Mouse (Mus musculus): ENCODE data around the gene Sptlc2. TPM values are rescaled to one million over a fixed set of nuclear protein-coding genes. Genes with fewer than 3 reads are reported as not detected.
A peak's percentile ranks its signal among the peaks of the same experiment; 100 is the strongest.

The Sptlc2 gene
- polyA plus RNA-seq, 1 experiment from 2014 or later = 56.9 TPM

GRCm38 (mm10) chr12:87418921-87419320 lies 30.8 kb upstream of the Sptlc2 start:
- 77% methylated on average over 5 of the region's 5 CpGs for WGBS

GRCm38 (mm10) chr12:87416690-87417089 lies 28.5 kb upstream of the Sptlc2 start:
- no peaks in the 10 kb centered on the region for H3K36me3 ChIP-seq (ENCODE audit: control insufficient read depth, insufficient read depth, low read length)
- DNase-seq (ENCODE audit: low spot score) (peak; percentile 53), ATAC-seq (replicated peaks; ENCODE audit: low FRiP score) (0 out of 2 replicates have a peak, but pooled peaks have one; percentile 60)
- no peak overlapping the region for H3K9ac ChIP-seq (ENCODE audit: low read depth, low read length)
- H3K9me3 ChIP-seq (ENCODE audit: control insufficient read depth, low read length) = no peaks in the 10 kb centered on the region
- H3K4me3 ChIP-seq (ENCODE audit: low read depth, low read length) = no peak overlapping the region
- H3K4me1 ChIP-seq (replicated peaks; ENCODE audit: control insufficient read depth, insufficient read depth, low read length) = peaks cover 8% of the 10 kb centered on the region
- H3K27me3 ChIP-seq (replicated peaks; ENCODE audit: control insufficient read depth, insufficient read depth, low read length) = no peaks in the 10 kb centered on the region
- H3K4me2 ChIP-seq = no peak overlapping the region
- H3K27ac ChIP-seq (ENCODE audit: low read depth, low read length) = no peak overlapping the region
- WGBS = 24% methylated on average over 7 of the region's 7 CpGs

More at GRCm38 (mm10) chr12:87418921-87419320, 30.8 kb upstream of the Sptlc2 start:
- Histone ChIP-seq H3K9me3 (ENCODE audit: control insufficient read depth, low read length) (no peaks in the 10 kb centered on the region), H3K4me2 (no peak overlapping the region), H3K4me1 (replicated peaks; ENCODE audit: control insufficient read depth, insufficient read depth, low read length) (peaks cover 8% of the 10 kb centered on the region), H3K27ac (ENCODE audit: low read depth, low read length) (no peak overlapping the region), H3K36me3 (ENCODE audit: control insufficient read depth, insufficient read depth, low read length) (peaks cover 3% of the 10 kb centered on the region; the same call in 1 of the 2 replicates), H3K9ac (ENCODE audit: low read depth, low read length) (no peak overlapping the region), H3K4me3 (ENCODE audit: low read depth, low read length) (no peak overlapping the region), H3K27me3 (replicated peaks; ENCODE audit: control insufficient read depth, insufficient read depth, low read length) (no peaks in the 10 kb centered on the region)
- DNase-seq (ENCODE audit: low spot score) (no peak), ATAC-seq (replicated peaks; ENCODE audit: low FRiP score) (no peak)

DNA sequence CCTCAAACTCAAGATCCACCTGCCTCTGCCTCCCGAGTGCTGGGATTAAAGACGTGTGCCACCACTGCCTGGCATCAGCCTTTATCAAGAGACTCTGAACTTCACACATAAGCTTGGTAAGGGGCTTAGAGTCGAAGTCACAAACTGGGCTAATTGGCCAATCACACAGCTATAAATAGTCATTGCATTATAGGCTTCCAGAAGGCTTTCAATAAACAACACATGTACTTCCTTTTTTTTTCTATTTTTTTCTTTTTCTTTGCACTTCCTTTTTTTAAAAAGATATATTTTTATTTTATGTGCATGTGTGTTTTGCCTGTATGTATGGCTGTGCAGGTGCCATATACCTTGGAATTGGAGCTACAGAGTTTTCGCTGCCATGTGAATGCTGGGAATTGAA lies 27.2 kb upstream of the Sptlc2 start:
- 66% methylated on average over 4 of the region's 4 CpGs for WGBS
- Histone ChIP-seq H3K27me3 (replicated peaks; ENCODE audit: control insufficient read depth, insufficient read depth, low read length) (no peaks in the 10 kb centered on the region), H3K4me3 (ENCODE audit: low read depth, low read length) (no peak overlapping the region), H3K4me1 (replicated peaks; ENCODE audit: control insufficient read depth, insufficient read depth, low read length) (peaks cover 13% of the 10 kb centered on the region), H3K4me2 (no peak overlapping the region), H3K9me3 (ENCODE audit: control insufficient read depth, low read length) (no peaks in the 10 kb centered on the region), H3K9ac (ENCODE audit: low read depth, low read length) (no peak overlapping the region), H3K36me3 (ENCODE audit: control insufficient read depth, insufficient read depth, low read length) (no peaks in the 10 kb centered on the region), H3K27ac (ENCODE audit: low read depth, low read length) (no peak overlapping the region)
- no peak for DNase-seq (ENCODE audit: low spot score)
- no peak for ATAC-seq (replicated peaks; ENCODE audit: low FRiP score)

DNA sequence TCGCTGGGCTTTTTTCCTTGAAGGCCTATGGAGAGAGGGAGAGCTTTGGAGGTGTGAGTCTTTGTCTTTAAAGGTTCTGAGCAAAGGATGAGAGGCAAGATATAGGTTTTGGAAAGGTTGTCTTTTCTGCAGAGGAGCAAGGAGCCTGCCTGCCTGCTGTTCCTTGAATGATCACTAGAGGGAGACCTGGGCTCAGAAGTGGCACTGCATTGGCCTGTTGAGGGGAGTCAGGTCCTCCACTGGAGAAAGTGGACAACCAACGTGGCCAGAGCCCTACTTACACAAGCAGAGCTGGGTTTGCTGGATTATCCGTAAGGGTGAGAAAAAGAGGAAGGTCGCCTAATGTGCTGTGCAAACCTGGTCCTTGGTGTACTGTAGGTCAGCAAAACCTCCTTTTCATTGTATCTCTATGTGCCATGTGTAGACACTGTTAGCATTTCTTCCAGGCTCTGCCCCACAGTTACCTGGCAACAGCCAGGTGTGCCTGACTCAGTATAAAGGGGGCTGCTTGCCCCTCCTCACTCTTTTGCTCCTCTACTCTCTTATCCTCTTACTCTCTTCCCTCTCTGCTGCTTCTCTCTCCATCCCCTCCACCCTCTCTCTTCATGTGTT lies 25.1 kb upstream of the Sptlc2 start:
- Histone ChIP-seq H3K9me3 (ENCODE audit: control insufficient read depth, low read length) (no peaks in the 10 kb centered on the region), H3K36me3 (ENCODE audit: control insufficient read depth, insufficient read depth, low read length) (no peaks in the 10 kb centered on the region), H3K27ac (ENCODE audit: low read depth, low read length) (no peak overlapping the region), H3K9ac (ENCODE audit: low read depth, low read length) (no peak overlapping the region), H3K4me3 (ENCODE audit: low read depth, low read length) (no peak overlapping the region), H3K27me3 (replicated peaks; ENCODE audit: control insufficient read depth, insufficient read depth, low read length) (no peaks in the 10 kb centered on the region), H3K4me2 (no peak overlapping the region), H3K4me1 (replicated peaks; ENCODE audit: control insufficient read depth, insufficient read depth, low read length) (peaks cover 13% of the 10 kb centered on the region)
- 16% methylated on average over 4 of the region's 4 CpGs for WGBS
- ATAC-seq (replicated peaks; ENCODE audit: low FRiP score) = no peak
- DNase-seq (ENCODE audit: low spot score) = peak; percentile 55

GRCm38 (mm10) chr12:87410999-87411398 lies 22.8 kb upstream of the Sptlc2 start:
- H3K4me2 ChIP-seq = peak overlapping the region; percentile 10; the same call in 1 of the 2 replicates
- no peak for ATAC-seq (replicated peaks; ENCODE audit: low FRiP score)
- no peaks in the 10 kb centered on the region for H3K27me3 ChIP-seq (replicated peaks; ENCODE audit: control insufficient read depth, insufficient read depth, low read length)
- H3K4me1 ChIP-seq (replicated peaks; ENCODE audit: control insufficient read depth, insufficient read depth, low read length) = peaks cover 20% of the 10 kb centered on the region
- H3K36me3 ChIP-seq (ENCODE audit: control insufficient read depth, insufficient read depth, low read length) = no peaks in the 10 kb centered on the region
- H3K4me3 ChIP-seq (ENCODE audit: low read depth, low read length) = no peak overlapping the region
- no peak for DNase-seq (ENCODE audit: low spot score)
- H3K9ac ChIP-seq (ENCODE audit: low read depth, low read length) = no peak overlapping the region
- H3K27ac ChIP-seq (ENCODE audit: low read depth, low read length) = no peak overlapping the region
- H3K9me3 ChIP-seq (ENCODE audit: control insufficient read depth, low read length) = no peaks in the 10 kb centered on the region
- WGBS = 36% methylated on average over 7 of the region's 7 CpGs

DNA sequence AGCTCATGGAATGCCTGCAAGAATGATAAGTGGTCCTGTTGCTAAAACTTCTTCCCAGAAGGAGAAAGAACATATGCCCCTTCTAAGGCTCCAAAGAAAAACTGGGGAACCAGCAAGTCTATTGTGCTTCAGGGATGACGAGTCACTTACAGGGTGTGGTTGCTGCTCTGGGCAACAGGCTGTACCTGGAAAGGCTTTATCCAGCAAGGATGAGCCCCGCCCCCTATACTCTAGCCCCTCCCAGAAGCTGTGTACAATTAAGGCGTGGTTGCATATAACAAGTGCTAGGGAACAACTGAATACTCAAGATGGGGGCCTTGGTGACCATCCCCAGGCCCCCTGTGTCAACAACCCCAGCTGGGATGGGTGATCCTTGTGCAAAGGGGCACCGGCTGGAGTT lies 21.0 kb upstream of the Sptlc2 start:
- no peak overlapping the region for H3K4me2 ChIP-seq
- peaks cover 20% of the 10 kb centered on the region for H3K4me1 ChIP-seq (replicated peaks; ENCODE audit: control insufficient read depth, insufficient read depth, low read length)
- no peak overlapping the region for H3K27ac ChIP-seq (ENCODE audit: low read depth, low read length)
- 80% methylated on average over 4 of the region's 4 CpGs for WGBS
- H3K4me3 ChIP-seq (ENCODE audit: low read depth, low read length) = no peak overlapping the region
- H3K36me3 ChIP-seq (ENCODE audit: control insufficient read depth, insufficient read depth, low read length) = no peaks in the 10 kb centered on the region
- DNase-seq (ENCODE audit: low spot score) = no peak
- H3K27me3 ChIP-seq (replicated peaks; ENCODE audit: control insufficient read depth, insufficient read depth, low read length) = no peaks in the 10 kb centered on the region
- no peaks in the 10 kb centered on the region for H3K9me3 ChIP-seq (ENCODE audit: control insufficient read depth, low read length)
- H3K9ac ChIP-seq (ENCODE audit: low read depth, low read length) = no peak overlapping the region
- no peak for ATAC-seq (replicated peaks; ENCODE audit: low FRiP score)

GRCm38 (mm10) chr12:87407869-87408605 lies 19.9 kb upstream of the Sptlc2 start:
- DNase-seq (ENCODE audit: low spot score) (no peak), ATAC-seq (replicated peaks; ENCODE audit: low FRiP score) (peak; percentile 58)
- peaks cover 20% of the 10 kb centered on the region for H3K4me1 ChIP-seq (replicated peaks; ENCODE audit: control insufficient read depth, insufficient read depth, low read length)
- peak overlapping the region; percentile 3 for H3K4me2 ChIP-seq
- no peaks in the 10 kb centered on the region for H3K36me3 ChIP-seq (ENCODE audit: control insufficient read depth, insufficient read depth, low read length)
- H3K27ac ChIP-seq (ENCODE audit: low read depth, low read length) = peak overlapping the region; percentile 46
- H3K4me3 ChIP-seq (ENCODE audit: low read depth, low read length) = no peak overlapping the region
- H3K9ac ChIP-seq (ENCODE audit: low read depth, low read length) = no peak overlapping the region
- WGBS = 24% methylated on average over 21 of the region's 21 CpGs
- no peaks in the 10 kb centered on the region for H3K27me3 ChIP-seq (replicated peaks; ENCODE audit: control insufficient read depth, insufficient read depth, low read length)
- no peaks in the 10 kb centered on the region for H3K9me3 ChIP-seq (ENCODE audit: control insufficient read depth, low read length)

GRCm38 (mm10) chr12:87405721-87406120 lies 17.6 kb upstream of the Sptlc2 start:
- 74% methylated on average over 3 of the region's 3 CpGs for WGBS
- ATAC-seq (replicated peaks; ENCODE audit: low FRiP score) = no peak
- H3K4me2 ChIP-seq = no peak overlapping the region

GRCm38 (mm10) chr12:87405165-87405564 lies 17.0 kb upstream of the Sptlc2 start:
- Histone ChIP-seq H3K27ac (ENCODE audit: low read depth, low read length) (no peak overlapping the region), H3K36me3 (ENCODE audit: control insufficient read depth, insufficient read depth, low read length) (no peaks in the 10 kb centered on the region), H3K4me1 (replicated peaks; ENCODE audit: control insufficient read depth, insufficient read depth, low read length) (peaks cover 15% of the 10 kb centered on the region), H3K4me3 (ENCODE audit: low read depth, low read length) (no peak overlapping the region), H3K27me3 (replicated peaks; ENCODE audit: control insufficient read depth, insufficient read depth, low read length) (no peaks in the 10 kb centered on the region), H3K9ac (ENCODE audit: low read depth, low read length) (no peak overlapping the region), H3K4me2 (no peak overlapping the region), H3K9me3 (ENCODE audit: control insufficient read depth, low read length) (no peaks in the 10 kb centered on the region)
- WGBS = 85% methylated on average over 4 of the region's 4 CpGs
- ATAC-seq (replicated peaks; ENCODE audit: low FRiP score) = no peak
- no peak for DNase-seq (ENCODE audit: low spot score)

More at GRCm38 (mm10) chr12:87405721-87406120, 17.6 kb upstream of the Sptlc2 start:
- Histone ChIP-seq H3K4me1 (replicated peaks; ENCODE audit: control insufficient read depth, insufficient read depth, low read length) (peaks cover 15% of the 10 kb centered on the region), H3K36me3 (ENCODE audit: control insufficient read depth, insufficient read depth, low read length) (no peaks in the 10 kb centered on the region), H3K27me3 (replicated peaks; ENCODE audit: control insufficient read depth, insufficient read depth, low read length) (no peaks in the 10 kb centered on the region), H3K9ac (ENCODE audit: low read depth, low read length) (no peak overlapping the region), H3K9me3 (ENCODE audit: control insufficient read depth, low read length) (no peaks in the 10 kb centered on the region), H3K4me3 (ENCODE audit: low read depth, low read length) (no peak overlapping the region), H3K27ac (ENCODE audit: low read depth, low read length) (no peak overlapping the region)
- DNase-seq (ENCODE audit: low spot score) = no peak

Measured in liver, embryonic 11.5 days (tissue).